8 mouse cellular contexts compared by ENCODE assay signal in genomic region chr4:134704590-134704989, GRCm38 (mm10). TPM values are rescaled to one million over a fixed set of nuclear protein-coding genes. Genes with fewer than 3 reads are reported as not detected.
A peak's percentile ranks its signal among the peaks of the same experiment; 100 is the strongest.
DNase-seq lines count a peak whose midpoint lies in the region; ATAC-seq and TF ChIP-seq lines count a peak whose summit lies in the region.

No protein-coding gene starts in this region.

- H3K9ac ChIP-seq in heart, adult 2 months (ENCODE audit: low read depth, low read length), result peak overlapping the region; percentile 9; the same call in 1 of the 2 replicates
- peak overlapping the region; percentile 66 for H3K9ac ChIP-seq in forebrain, embryonic 14.5 days (ENCODE audit: low read length)
- H3K9ac ChIP-seq in liver, postnatal 0 days (replicated peaks), result no peak overlapping the region

- no peaks in the 10 kb centered on the region for H3K27me3 ChIP-seq in heart, adult 2 months (ENCODE audit: control insufficient read depth, insufficient read depth, low read length)
- peaks cover 46% of the 10 kb centered on the region for H3K27me3 ChIP-seq in E14TG2a.4 (ENCODE audit: insufficient read depth, low read length)
- 0 out of 2 replicates have a peak, but pooled peaks cover 3% of the 10 kb centered on the region for H3K27me3 ChIP-seq in forebrain, embryonic 14.5 days (replicated peaks; ENCODE audit: control insufficient read depth, insufficient read depth, low read length)
- peaks cover 35% of the 10 kb centered on the region for H3K27me3 ChIP-seq in liver, postnatal 0 days (ENCODE audit: insufficient read depth, low read length)

- intact Hi-C loops in heart, adult 2 months (cut with DNase I), result no loop called here
- intact Hi-C loops in heart, postnatal 25 days (cut with DNase I), result loop anchor here (5.0 kb wide), 2 partner anchors 63 to 122 kb away; partner anchors contain the start of gene Ldlrap1

- H3K4me1 ChIP-seq in heart, adult 2 months (ENCODE audit: control insufficient read depth, insufficient read depth, low read length), result peaks cover 8% of the 10 kb centered on the region
- H3K4me1 ChIP-seq in E14TG2a.4 (replicated peaks; ENCODE audit: low read depth, low read length), result peaks cover 31% of the 10 kb centered on the region
- peaks cover 11% of the 10 kb centered on the region for H3K4me1 ChIP-seq in forebrain, embryonic 14.5 days (ENCODE audit: control insufficient read depth, insufficient read depth, low read length)
- peaks cover 21% of the 10 kb centered on the region for H3K4me1 ChIP-seq in liver, postnatal 0 days (ENCODE audit: insufficient read depth)

- H3K9me3 ChIP-seq in E14TG2a.4 (ENCODE audit: low read length), result no peaks in the 10 kb centered on the region
- no peaks in the 10 kb centered on the region for H3K9me3 ChIP-seq in forebrain, embryonic 14.5 days (replicated peaks; ENCODE audit: control insufficient read depth, low read length)
- H3K9me3 ChIP-seq in liver, postnatal 0 days (ENCODE audit: low read length), result no peaks in the 10 kb centered on the region

- 1% methylated on average over 21 of the region's 21 CpGs for WGBS in heart, adult 2 months
- WGBS in forebrain, embryonic 14.5 days, result 0% methylated on average over 21 of the region's 21 CpGs
- WGBS in liver, postnatal 0 days (ENCODE audit: insufficient replicate concordance), result 2% methylated on average over 21 of the region's 21 CpGs

- peak overlapping the region; percentile 46 for H3K4me3 ChIP-seq in heart, adult 2 months
- H3K4me3 ChIP-seq in E14TG2a.4 (replicated peaks; ENCODE audit: low read length), result peak overlapping the region; percentile 92
- H3K4me3 ChIP-seq in forebrain, embryonic 14.5 days (ENCODE audit: low read depth, low read length), result peak overlapping the region; percentile 61
- peak overlapping the region; percentile 66 for H3K4me3 ChIP-seq in liver, postnatal 0 days (ENCODE audit: low read depth, low read length)

- peaks cover 2% of the 10 kb centered on the region; the same call in 1 of the 2 replicates for H3K79me2 ChIP-seq in heart, adult 2 months (replicated peaks; ENCODE audit: control insufficient read depth, insufficient read depth, low read length)

- TF ChIP-seq CTCF in heart, adult 2 months (IDR thresholded peaks at IDR 0.05), result no peak
- TF ChIP-seq CTCF in E14TG2a.4 (conservative IDR thresholded peaks at IDR 0.05; ENCODE audit: low read length), result no peak
- TF ChIP-seq CTCF in liver, postnatal 0 days (IDR thresholded peaks at IDR 0.05; ENCODE audit: low read depth), result no peak

- DNase-seq in heart, adult 2 months, result no peak
- no peak for DNase-seq in heart, postnatal 25 days (ENCODE audit: low spot score)
- DNase-seq in forebrain, embryonic 14.5 days (ENCODE audit: low spot score), result no peak
- DNase-seq in liver, postnatal 0 days, result no peak
- no peak for DNase-seq in adrenal gland, adult 8-10 months
- DNase-seq in urinary bladder, adult 2 months (ENCODE audit: low spot score), result no peak

- ATAC-seq in forebrain, embryonic 14.5 days, result no peak
- ATAC-seq in liver, postnatal 0 days, result peak; percentile 17
- ATAC-seq in monocyte, adult 5-6 weeks (replicated peaks; ENCODE audit: insufficient number of reproducible peaks, low FRiP score, low TSS enrichment, poor library complexity, severe bottlenecking), result no peak

- H3K4me2 ChIP-seq in forebrain, embryonic 14.5 days (ENCODE audit: low read length), result peak overlapping the region; percentile 100
- H3K4me2 ChIP-seq in liver, postnatal 0 days (ENCODE audit: low read depth, low read length), result peak overlapping the region; percentile 94

- no peak for TF ChIP-seq POLR2A in heart, adult 2 months (IDR thresholded peaks at IDR 0.05; ENCODE audit: insufficient read depth, low read depth, low read length)

- TF ChIP-seq EP300 in heart, adult 2 months (IDR thresholded peaks at IDR 0.05; ENCODE audit: insufficient read depth, low read depth, low read length), result no peak
- no peak for TF ChIP-seq EP300 in liver, postnatal 0 days (IDR thresholded peaks at IDR 0.05; ENCODE audit: low read depth)

- no peaks in the 10 kb centered on the region for H3K36me3 ChIP-seq in heart, adult 2 months (ENCODE audit: control insufficient read depth, insufficient read depth, low read length)
- H3K36me3 ChIP-seq in E14TG2a.4 (ENCODE audit: insufficient read depth, low read length), result no peaks in the 10 kb centered on the region
- no peaks in the 10 kb centered on the region for H3K36me3 ChIP-seq in forebrain, embryonic 14.5 days (ENCODE audit: control insufficient read depth, insufficient read depth, low read length)
- no peaks in the 10 kb centered on the region for H3K36me3 ChIP-seq in liver, postnatal 0 days (replicated peaks; ENCODE audit: insufficient read depth, low read length)

- H3K27ac ChIP-seq in heart, adult 2 months, result no peak overlapping the region
- no peak overlapping the region for H3K27ac ChIP-seq in forebrain, embryonic 14.5 days (ENCODE audit: low read depth, low read length)
- no peak overlapping the region for H3K27ac ChIP-seq in liver, postnatal 0 days (ENCODE audit: low read depth)

RNA-seq across cellular contexts. Expression of gene Man1c1, which starts 0.5 kb away (rescaled TPM):
- 10 to 100 TPM; 24.8 to 28.4 TPM for total RNA-seq in heart, adult 2 months (2021)
- 14.1 and 17.6 TPM in 2 replicates for polyA plus RNA-seq in heart, adult 2 months (2012; rRNA removed)
- 10 to 100 TPM; 21.0 to 25.0 TPM for total RNA-seq in heart, postnatal 25 days (2021)
- polyA plus RNA-seq in forebrain, embryonic 14.5 days (2014; fragmentation: Nextera tagmentation; extraction: Ambion mirVana), result 1.5 and 1.9 TPM in 2 replicates
- polyA plus RNA-seq in liver, postnatal 0 days (2015; fragmentation: Nextera tagmentation; extraction: Ambion mirVana), result 1.5 and 1.7 TPM in 2 replicates
- total RNA-seq in adrenal gland, adult 8-10 months (2022), result 10 to 100 TPM; 15.3 to 41.3 (median 29.9) TPM
- 7.3 and 12.7 TPM in 2 replicates for polyA plus RNA-seq in urinary bladder, adult 2 months (2012; rRNA removed)
- total RNA-seq in monocyte, adult 5-6 weeks (2017), result 12.8 to 13.9 TPM (median 13.3 TPM) in 3 replicates
